Mouse (Mus musculus): ENCODE data around the gene Ttbk1. TPM values are rescaled to one million over a fixed set of nuclear protein-coding genes. Genes with fewer than 3 reads are reported as not detected.
"Not testable (repeated sequence)": the region's sequence is repeated elsewhere in the genome, so short reads cannot be mapped to it uniquely, and the experiment has no call there.

Ttbk1 gene
- polyA plus RNA-seq, 1 experiment from 2014 or later: 1.1 TPM

DNA sequence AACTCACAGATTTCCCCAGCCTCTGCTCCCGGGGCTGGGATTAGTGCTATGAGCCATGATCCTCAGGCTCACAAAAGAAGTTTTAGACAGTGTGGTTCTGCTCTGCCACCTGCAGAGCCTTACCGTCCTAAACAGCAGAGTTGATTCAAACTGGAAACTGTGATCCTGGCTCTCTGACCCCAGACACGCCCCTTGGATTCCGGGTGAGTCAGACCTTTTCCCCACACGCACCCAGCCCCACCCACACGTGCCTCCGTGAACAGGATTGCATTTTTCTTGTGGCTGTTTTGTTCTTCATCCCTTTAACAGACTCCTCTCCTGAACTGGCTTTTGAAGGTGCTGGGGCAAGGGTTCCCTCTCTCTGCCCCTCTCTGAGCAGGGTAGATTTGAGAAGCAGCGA is 10.5 kb upstream of the Ttbk1 start:
- Histone ChIP-seq H3K4me1 (peaks cover 22% of the 10 kb centered on the region), H3K4me3 (peak overlapping the region; percentile 83; the same call in 1 of the 2 replicates)

DNA sequence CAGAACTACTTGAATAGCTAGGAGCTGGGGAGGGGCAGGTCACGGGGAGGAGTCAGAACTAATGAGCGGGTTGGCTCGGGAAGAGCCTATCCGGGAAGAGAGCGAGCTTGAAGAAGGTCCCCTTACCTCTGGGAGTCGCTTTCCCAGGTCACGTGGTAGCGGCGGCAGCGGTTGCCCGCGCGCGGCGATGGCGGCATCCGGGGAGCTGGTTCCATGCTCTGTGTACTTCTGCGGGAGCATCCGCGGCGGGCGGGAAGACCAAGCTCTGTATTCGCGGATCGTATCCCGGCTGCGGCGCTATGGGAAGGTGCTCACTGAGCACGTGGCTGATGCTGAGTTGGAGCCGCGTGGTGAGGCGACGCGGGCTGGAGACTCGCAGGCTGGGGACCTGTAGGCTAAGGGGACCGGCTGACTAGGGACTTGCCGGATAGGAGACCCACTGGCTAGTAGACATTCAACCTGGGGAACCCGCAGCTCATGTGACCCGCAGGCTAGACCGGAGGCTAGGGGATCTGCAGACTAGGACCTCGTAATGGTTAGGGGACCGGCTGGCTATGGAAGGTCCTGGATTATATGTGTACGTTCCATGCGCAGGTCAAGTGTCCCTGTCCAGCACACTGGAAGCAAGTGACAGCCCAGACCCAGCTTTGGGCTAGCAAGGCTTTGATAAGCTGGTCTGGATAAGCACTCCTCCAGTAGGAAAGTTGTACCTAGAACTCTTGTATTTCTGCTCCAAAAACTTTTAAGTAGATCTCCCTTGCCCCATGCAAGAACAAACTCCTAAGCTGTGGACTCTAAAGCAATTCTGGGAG is 9.4 kb upstream of the Ttbk1 start, which contains the start of gene Dnph1:
Dnph1 (plus strand) TSS at position 89 of the 812 bp plus-strand sequence.
- Histone ChIP-seq H3K9me3 (no peaks in the 10 kb centered on the region), H3K4me3 (peak within 1 kb of the TSS; percentile 83), H3K27me3 (ENCODE audit: poor library complexity, severe bottlenecking) (peaks cover 29% of the 10 kb centered on the region), H3K4me1 (peaks cover 18% of the 10 kb centered on the region), H3K36me3 (replicated peaks) (peaks cover 39% of the 10 kb centered on the region), H3K27ac (peak within 1 kb of the TSS; percentile 93)
- under 1% methylated on average over 44 of the region's 44 CpGs for WGBS
- DNase-seq (ENCODE audit: extremely low spot score, low spot score): peak; percentile 93

More for the DNA sequence above, 10.5 kb upstream of the Ttbk1 start:
- Histone ChIP-seq H3K9me3 (no peaks in the 10 kb centered on the region), H3K27me3 (ENCODE audit: poor library complexity, severe bottlenecking) (peaks cover 29% of the 10 kb centered on the region), H3K27ac (no peak overlapping the region), H3K36me3 (replicated peaks) (peaks cover 46% of the 10 kb centered on the region)
- 73% methylated on average over 8 of the region's 8 CpGs for WGBS
- DNase-seq (ENCODE audit: extremely low spot score, low spot score): no peak

DNA sequence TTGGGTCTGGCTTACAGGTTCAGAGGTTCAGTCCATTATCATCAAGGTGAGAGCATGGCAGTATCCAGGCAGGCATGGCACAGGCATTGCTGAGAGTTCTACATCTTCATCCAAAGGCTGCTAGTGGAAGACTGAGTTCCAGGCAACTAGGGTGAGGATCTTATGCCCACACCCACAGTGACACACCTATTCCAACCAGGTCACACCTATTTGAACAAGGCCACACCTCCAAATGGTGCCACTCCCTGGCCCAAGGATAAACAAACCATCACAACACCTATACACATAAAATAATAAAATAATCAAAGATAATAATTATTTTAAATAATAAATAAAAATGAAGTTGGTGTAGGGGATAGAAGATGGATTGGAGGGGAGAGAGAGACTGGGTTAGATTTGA is 8.6 kb upstream of the Ttbk1 start:
- DNase-seq (ENCODE audit: extremely low spot score, low spot score); H3K27ac ChIP-seq; H3K9me3 ChIP-seq: not testable (repeated sequence)
- Histone ChIP-seq H3K36me3 (replicated peaks) (peaks cover 32% of the 10 kb centered on the region), H3K27me3 (ENCODE audit: poor library complexity, severe bottlenecking) (peaks cover 29% of the 10 kb centered on the region), H3K4me1 (peaks cover 18% of the 10 kb centered on the region), H3K4me3 (peak overlapping the region; percentile 83; the same call in 1 of the 2 replicates)

DNA sequence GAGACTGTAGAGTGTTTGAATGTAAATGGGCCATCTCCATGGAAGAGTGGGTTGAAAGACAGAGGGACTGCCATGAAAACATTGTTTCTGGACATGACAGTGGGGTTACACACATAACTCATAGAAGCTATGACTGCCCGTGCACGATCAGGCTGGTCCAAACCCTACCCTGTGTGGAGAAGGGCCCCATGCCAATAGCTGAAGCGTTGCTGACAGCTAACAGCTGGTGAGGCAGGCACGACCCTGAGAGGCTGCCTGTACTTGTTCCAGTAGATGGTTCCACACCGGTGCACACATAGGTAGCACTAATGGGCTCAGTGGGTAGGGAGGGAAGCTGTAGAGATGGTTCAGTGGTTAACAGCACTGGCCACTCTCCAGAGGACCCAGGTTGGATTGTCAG is 8.0 kb upstream of the Ttbk1 start:
- 77% methylated on average over 5 of the region's 5 CpGs for WGBS

DNA sequence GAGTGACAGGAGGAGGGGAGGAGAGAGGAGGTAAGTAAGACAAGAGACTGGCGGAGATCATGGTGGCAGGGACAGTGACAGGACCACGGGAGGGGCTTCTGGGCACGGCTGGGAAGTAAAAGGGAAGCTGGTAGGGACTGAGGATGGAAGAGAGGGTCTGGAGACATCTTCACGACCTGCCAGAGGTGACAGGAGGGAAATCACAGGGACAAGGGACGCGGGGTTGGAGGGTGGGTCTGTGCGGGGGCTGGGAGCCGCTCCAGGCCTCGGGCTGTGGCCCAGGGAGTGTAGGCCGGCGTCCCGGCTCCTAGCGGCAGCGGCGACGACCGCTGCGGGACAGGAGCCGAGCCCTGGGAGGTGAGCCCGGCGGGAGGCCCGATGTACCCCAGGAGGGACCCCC is 480 bp downstream of the Ttbk1 start:
- DNase-seq (ENCODE audit: extremely low spot score, low spot score): no peak
- H3K4me3 ChIP-seq: peak overlapping the region; percentile 75
- no peaks in the 10 kb centered on the region for H3K9me3 ChIP-seq
- H3K36me3 ChIP-seq (replicated peaks): no peaks in the 10 kb centered on the region
- peaks cover 73% of the 10 kb centered on the region for H3K27me3 ChIP-seq (ENCODE audit: poor library complexity, severe bottlenecking)
- H3K27ac ChIP-seq: peak overlapping the region; percentile 80
- 2% methylated on average over 21 of the region's 22 CpGs for WGBS
- H3K4me1 ChIP-seq: peaks cover 44% of the 10 kb centered on the region

More for the DNA sequence above, 8.0 kb upstream of the Ttbk1 start:
- peaks cover 26% of the 10 kb centered on the region for H3K36me3 ChIP-seq (replicated peaks)
- peaks cover 18% of the 10 kb centered on the region for H3K4me1 ChIP-seq
- H3K9me3 ChIP-seq: no peaks in the 10 kb centered on the region
- H3K4me3 ChIP-seq: no peak overlapping the region
- H3K27ac ChIP-seq: no peak overlapping the region
- peaks cover 29% of the 10 kb centered on the region for H3K27me3 ChIP-seq (ENCODE audit: poor library complexity, severe bottlenecking)
- no peak for DNase-seq (ENCODE audit: extremely low spot score, low spot score)

DNA sequence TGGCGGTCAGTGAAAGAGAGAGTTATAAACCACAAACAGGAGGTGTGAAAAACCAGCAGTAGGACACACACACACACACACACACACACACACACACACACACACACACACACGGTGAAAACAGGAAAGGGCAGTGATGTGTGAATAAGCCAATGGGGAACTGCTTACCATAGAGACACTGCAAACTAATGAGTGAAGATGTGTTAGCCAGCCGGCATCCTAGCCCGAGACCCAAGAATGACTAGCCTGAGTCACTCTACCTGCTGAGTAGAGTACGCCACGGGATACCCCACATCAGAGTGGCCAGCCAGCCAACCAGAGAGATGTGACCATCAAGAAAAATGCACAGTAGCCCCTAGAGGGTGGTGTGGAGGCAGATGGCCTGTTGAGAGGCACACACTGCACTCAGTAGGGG is 3.0 kb downstream of the Ttbk1 start:
- Histone ChIP-seq H3K36me3 (replicated peaks) (peaks cover 8% of the 10 kb centered on the region), H3K27me3 (ENCODE audit: poor library complexity, severe bottlenecking) (peaks cover 69% of the 10 kb centered on the region), H3K9me3 (no peaks in the 10 kb centered on the region), H3K4me3 (peak overlapping the region; percentile 59), H3K27ac (peak overlapping the region; percentile 80; the same call in 1 of the 2 replicates), H3K4me1 (peaks cover 44% of the 10 kb centered on the region)
- no peak for DNase-seq (ENCODE audit: extremely low spot score, low spot score)
- WGBS: 8% methylated on average over 6 of the region's 6 CpGs

DNA sequence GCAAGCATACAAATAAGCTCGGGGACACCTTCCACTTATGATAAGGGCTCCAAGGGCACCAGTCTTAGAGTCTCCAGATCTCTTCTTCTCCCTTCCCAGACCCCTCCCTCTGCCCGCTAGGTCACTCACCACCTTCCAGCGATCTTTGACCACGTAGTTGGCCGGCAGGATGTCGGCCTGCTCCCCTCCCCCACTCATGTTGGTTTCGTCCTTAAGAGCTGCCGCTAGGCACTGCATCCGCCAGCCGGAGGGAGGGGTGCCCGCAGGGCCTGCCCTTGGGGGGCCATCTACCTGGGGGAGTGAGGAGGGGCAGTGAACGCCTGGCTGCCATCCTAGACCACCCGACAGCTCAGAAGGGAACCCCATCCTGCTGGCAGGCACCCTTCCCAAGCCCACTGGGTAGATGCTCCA is 3.4 kb downstream of the Ttbk1 start:
- H3K36me3 ChIP-seq (replicated peaks): peaks cover 12% of the 10 kb centered on the region
- H3K9me3 ChIP-seq: no peaks in the 10 kb centered on the region
- peaks cover 65% of the 10 kb centered on the region for H3K27me3 ChIP-seq (ENCODE audit: poor library complexity, severe bottlenecking)
- 3% methylated on average over 13 of the region's 13 CpGs for WGBS
- peak overlapping the region; percentile 80 for H3K27ac ChIP-seq
- peak overlapping the region; percentile 59 for H3K4me3 ChIP-seq
- peak; percentile 38 for DNase-seq (ENCODE audit: extremely low spot score, low spot score)
- peaks cover 44% of the 10 kb centered on the region for H3K4me1 ChIP-seq

DNA sequence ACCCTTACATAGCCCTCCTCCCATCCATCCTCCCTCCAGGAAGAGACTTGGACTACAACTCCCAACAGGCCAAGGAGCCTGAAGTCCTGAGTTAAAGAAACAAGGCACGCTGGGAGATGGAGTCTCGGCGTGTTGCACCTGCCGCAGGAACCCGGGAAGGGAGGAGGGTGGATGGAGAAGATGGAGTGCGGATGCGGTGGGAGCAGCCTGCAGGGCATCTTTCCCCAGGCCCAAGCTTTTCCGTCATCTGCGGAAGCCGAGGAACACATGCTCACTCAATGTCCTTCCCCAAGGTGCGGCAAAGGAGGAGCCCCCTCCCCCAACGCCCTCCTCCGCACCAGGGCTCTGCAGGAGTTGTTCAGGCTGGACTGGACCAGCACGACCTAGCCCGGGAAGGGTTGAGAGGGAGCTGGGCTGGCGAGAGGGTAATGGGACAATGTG is 3.9 kb downstream of the Ttbk1 start:
- H3K27ac ChIP-seq: peak overlapping the region; percentile 80
- 1% methylated on average over 16 of the region's 16 CpGs for WGBS
- peaks cover 60% of the 10 kb centered on the region for H3K27me3 ChIP-seq (ENCODE audit: poor library complexity, severe bottlenecking)
- H3K36me3 ChIP-seq (replicated peaks): peaks cover 17% of the 10 kb centered on the region
- peaks cover 44% of the 10 kb centered on the region for H3K4me1 ChIP-seq
- no peaks in the 10 kb centered on the region for H3K9me3 ChIP-seq
- DNase-seq (ENCODE audit: extremely low spot score, low spot score): peak; percentile 59
- H3K4me3 ChIP-seq: peak overlapping the region; percentile 59

DNA sequence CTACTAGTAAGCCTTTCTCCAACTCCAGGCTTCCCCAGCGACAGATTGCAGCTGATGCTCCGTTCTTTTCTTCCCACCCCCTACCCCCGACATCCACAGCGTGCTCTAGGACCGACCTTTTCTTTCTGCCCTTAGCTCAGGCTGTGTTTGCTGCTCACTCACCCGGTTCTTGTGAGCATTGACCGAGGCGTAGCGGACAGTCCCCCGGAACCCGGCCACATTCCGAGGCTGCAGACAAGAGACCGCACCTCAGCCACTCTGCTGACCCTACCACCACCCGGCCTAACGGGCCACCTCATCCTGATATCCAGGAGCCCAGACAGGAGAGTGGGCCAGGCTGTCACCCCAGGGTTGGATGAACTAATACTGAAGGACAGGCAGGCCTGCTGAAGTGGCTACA is 10.2 kb downstream of the Ttbk1 start:
- peaks cover 69% of the 10 kb centered on the region for H3K36me3 ChIP-seq (replicated peaks)
- WGBS: 91% methylated on average over 15 of the region's 15 CpGs
- no peak overlapping the region for H3K27ac ChIP-seq

DNA sequence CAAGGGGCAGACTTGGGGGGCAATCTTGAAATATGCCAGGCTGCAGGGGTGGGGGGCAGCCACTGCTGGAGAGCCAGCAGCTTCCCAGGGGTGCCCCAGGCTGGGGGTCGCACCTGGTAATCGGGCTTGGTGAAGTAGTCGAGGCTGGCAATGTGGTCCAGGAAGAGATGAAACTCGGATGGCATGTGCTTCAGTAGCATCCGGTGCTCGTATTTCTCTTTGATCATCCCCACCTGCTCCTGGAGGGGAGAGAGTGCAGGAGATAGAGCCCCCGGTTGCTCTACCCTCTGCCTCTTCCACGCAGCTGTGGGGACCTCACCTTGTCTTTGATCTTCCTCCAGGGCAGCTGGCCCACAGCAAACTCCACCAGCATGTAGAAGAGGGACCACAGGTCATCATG is 10.9 kb downstream of the Ttbk1 start:
- Histone ChIP-seq H3K4me1 (no peaks in the 10 kb centered on the region), H3K27me3 (ENCODE audit: poor library complexity, severe bottlenecking) (0 out of 2 replicates have a peak, but pooled peaks cover 3% of the 10 kb centered on the region), H3K4me3 (no peak overlapping the region), H3K9me3 (no peaks in the 10 kb centered on the region), H3K36me3 (replicated peaks) (peaks cover 69% of the 10 kb centered on the region), H3K27ac (no peak overlapping the region)
- 87% methylated on average over 8 of the region's 8 CpGs for WGBS
- DNase-seq (ENCODE audit: extremely low spot score, low spot score): no peak

More for the DNA sequence above, 10.2 kb downstream of the Ttbk1 start:
- H3K9me3 ChIP-seq: no peaks in the 10 kb centered on the region
- no peaks in the 10 kb centered on the region for H3K4me1 ChIP-seq
- no peak for DNase-seq (ENCODE audit: extremely low spot score, low spot score)
- 0 out of 2 replicates have a peak, but pooled peaks cover 3% of the 10 kb centered on the region for H3K27me3 ChIP-seq (ENCODE audit: poor library complexity, severe bottlenecking)
- H3K4me3 ChIP-seq: no peak overlapping the region

DNA sequence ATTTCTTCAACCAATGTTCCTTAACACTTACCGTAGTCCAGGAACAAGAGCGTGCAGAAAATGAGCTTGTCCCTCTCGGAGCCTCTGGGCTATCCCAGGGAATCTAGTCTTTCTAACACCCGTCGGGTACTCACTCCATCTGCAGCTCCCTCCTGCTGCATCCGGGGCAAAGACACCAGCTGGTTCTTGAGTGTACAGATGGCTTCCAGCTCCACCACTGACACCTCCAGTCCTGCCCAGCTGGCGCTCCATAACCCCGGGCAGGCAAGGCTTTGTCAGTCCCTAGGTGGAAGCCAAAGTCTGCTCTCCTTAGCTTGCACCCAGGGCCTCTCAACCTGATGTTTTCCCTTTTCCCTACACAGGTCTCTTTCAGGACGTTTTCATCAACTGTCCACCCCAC is 19.6 kb downstream of the Ttbk1 start:
- Histone ChIP-seq H3K9me3 (no peaks in the 10 kb centered on the region), H3K36me3 (replicated peaks) (peaks cover 41% of the 10 kb centered on the region), H3K4me1 (peaks cover 22% of the 10 kb centered on the region), H3K27me3 (ENCODE audit: poor library complexity, severe bottlenecking) (no peaks in the 10 kb centered on the region; the same call in 1 of the 2 replicates), H3K4me3 (no peak overlapping the region), H3K27ac (no peak overlapping the region)
- WGBS: 89% methylated on average over 9 of the region's 9 CpGs
- no peak for DNase-seq (ENCODE audit: extremely low spot score, low spot score)

DNA sequence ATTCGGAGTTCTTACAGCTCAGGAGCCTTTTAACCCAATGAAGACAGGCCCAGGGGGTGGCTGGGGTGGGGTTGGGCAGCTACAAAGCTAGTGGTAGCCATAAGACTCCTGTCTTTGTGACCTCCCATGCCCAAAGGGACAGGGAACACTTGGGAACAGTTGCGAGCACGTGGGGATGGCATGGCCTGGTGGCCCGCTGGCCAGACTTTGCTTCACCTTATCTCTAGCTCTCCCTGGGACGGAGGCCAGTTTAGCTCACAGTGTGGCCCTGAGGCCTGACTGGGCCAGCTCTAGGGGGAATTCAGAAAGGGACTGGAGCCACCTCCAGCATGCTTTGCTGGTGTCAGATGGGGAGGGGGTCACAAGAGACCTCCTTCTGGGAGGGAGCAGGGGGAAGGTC is 25.2 kb downstream of the Ttbk1 start:
- Histone ChIP-seq H3K36me3 (replicated peaks) (peaks cover 16% of the 10 kb centered on the region), H3K9me3 (no peaks in the 10 kb centered on the region), H3K27me3 (ENCODE audit: poor library complexity, severe bottlenecking) (peaks cover 53% of the 10 kb centered on the region), H3K27ac (no peak overlapping the region), H3K4me3 (no peak overlapping the region), H3K4me1 (peaks cover 26% of the 10 kb centered on the region)
- DNase-seq (ENCODE audit: extremely low spot score, low spot score): no peak
- WGBS: 87% methylated on average over 5 of the region's 5 CpGs

DNA sequence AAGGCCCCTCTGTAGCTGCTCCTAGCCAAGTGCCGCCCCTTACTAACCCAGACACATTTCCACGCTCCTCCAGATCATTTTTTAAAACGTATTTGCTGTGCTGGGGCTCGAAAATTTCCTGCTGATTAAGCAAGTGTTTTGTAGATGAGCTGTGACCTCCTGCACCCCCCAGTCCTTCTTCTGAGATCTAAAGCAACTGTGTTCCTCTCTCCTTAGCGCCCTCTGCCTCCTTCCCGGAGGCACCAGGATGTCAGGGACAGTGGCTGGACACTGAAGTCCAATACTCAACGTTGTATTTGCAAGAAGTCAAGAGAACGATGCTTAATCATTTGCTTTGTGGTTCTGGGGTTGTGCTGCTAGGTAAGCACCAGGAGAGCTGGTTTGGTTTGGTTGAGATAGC is 26.1 kb downstream of the Ttbk1 start:
- no peak for DNase-seq (ENCODE audit: extremely low spot score, low spot score)

More for the DNA sequence above, 26.1 kb downstream of the Ttbk1 start:
- no peaks in the 10 kb centered on the region for H3K9me3 ChIP-seq
- peak overlapping the region; percentile 43 for H3K4me3 ChIP-seq
- WGBS: 12% methylated on average over 8 of the region's 8 CpGs
- H3K27me3 ChIP-seq (ENCODE audit: poor library complexity, severe bottlenecking): peaks cover 62% of the 10 kb centered on the region
- peaks cover 10% of the 10 kb centered on the region for H3K36me3 ChIP-seq (replicated peaks)
- H3K27ac ChIP-seq: no peak overlapping the region
- H3K4me1 ChIP-seq: peaks cover 22% of the 10 kb centered on the region

Measured in forebrain, embryonic 10.5 days (tissue).